Mouse (Mus musculus) kidney, adult 2 months (tissue): ENCODE results near the gene Haghl. TPM values are rescaled to one million over a fixed set of nuclear protein-coding genes. Genes with fewer than 3 reads are reported as not detected.

Source experiments
- DNase-seq: peaks from one replicate; pipeline ENCODE4 v3.0.0; 2021
- H3K27ac ChIP-seq: fragments of 200-500 bp; 2 replicates; pipeline ENCODE4 v1.5.1; 2012; ENCODE audit warnings: low read depth, low read length, control low read depth, inconsistent platforms; ENCODE audit not compliant: insufficient read depth
- H3K27me3 ChIP-seq: fragments of 200-500 bp; replicated peaks from 2 replicates; pipeline ENCODE4 v1.6.1; 2012; ENCODE audit warnings: mild to moderate bottlenecking, moderate library complexity, low read length, inconsistent platforms; ENCODE audit not compliant: control insufficient read depth, insufficient read depth
- H3K36me3 ChIP-seq: fragments of 200-500 bp; 2 replicates; pipeline ENCODE4 v1.6.1; 2012; ENCODE audit warnings: mild to moderate bottlenecking, moderate library complexity, low read length, inconsistent platforms; ENCODE audit not compliant: control insufficient read depth, insufficient read depth
- H3K4me1 ChIP-seq: fragments of 200-500 bp; 2 replicates; pipeline ENCODE4 v1.6.1; 2011; ENCODE audit warnings: low read length; ENCODE audit not compliant: control insufficient read depth, insufficient read depth
- H3K4me3 ChIP-seq: fragments of 200-500 bp; 2 replicates; pipeline ENCODE4 v1.5.1; 2011; ENCODE audit warnings: mild to moderate bottlenecking, low read depth, low read length, control low read depth; ENCODE audit not compliant: insufficient read depth
- CTCF ChIP-seq: fragments of 200-500 bp; conservative IDR thresholded peaks from 2 replicates; pipeline ENCODE4 v1.5.1; 2011; ENCODE audit warnings: low read depth, mild to moderate bottlenecking, control low read depth, low read length, moderate library complexity, mixed read lengths; ENCODE audit not compliant: insufficient read depth, insufficient read length
- POLR2A ChIP-seq: fragments of 200-500 bp; IDR thresholded peaks from one replicate; pipeline ENCODE4 v1.6.1; 2011; ENCODE audit warnings: low read depth, low read length, control low read depth
- WGBS: fragments of 180-500 bp; shearing (Covaris S2); methylation state at CpG from one replicate; pipeline ENCODE4 v1.1.7; 2018; 5-methylcytosine and 5-hydroxymethylcytosine counted together
- polyA plus RNA-seq: library from polyadenylated mRNA; depleted of rRNA; stranded (reverse); fragments of >200 nt; gene quantifications from 2 replicates; pipeline ENCODE4 v1.2.3, GENCODE M21; 2012

Haghl gene
- polyA plus RNA-seq, 1 experiment = 58.9 TPM

DNA sequence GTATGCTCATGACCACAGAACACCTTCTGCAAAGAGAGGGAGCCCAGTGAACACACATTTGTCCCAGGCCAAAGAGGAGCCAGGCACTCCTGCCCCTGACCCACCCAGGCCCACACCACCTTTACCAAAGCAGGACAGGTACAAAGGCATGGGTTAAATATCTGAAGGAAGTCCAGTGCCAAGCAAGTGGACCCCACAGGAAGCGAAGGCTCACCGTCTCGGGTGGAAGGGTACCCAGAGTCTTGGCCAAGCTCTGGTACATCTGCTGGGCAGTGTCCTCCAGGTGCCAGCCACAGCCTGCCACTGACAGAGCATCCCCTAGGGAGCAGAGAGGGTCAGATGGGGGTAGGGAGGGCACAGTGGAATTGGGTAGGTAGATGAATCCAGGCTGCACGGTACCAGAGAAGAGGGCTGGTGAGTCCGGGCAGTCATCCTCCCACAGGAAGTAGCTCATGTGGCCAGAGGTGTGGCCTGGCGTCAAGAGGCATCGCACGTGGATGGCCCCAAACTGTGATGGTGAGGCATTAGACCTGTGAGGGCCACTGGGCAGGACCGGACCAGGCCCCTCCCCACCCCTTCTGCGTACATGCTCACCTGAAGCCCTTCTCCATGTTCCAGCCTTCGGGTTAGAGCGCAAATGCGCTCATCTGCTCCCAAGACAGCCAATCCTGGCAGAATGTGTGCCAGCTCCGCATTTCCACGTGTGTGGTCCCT lies 1.5 kb downstream of the Haghl start:
- TF ChIP-seq CTCF (no peak), POLR2A (no peak)
- no peaks in the 10 kb centered on the region for H3K36me3 ChIP-seq
- no peak overlapping the region for H3K4me3 ChIP-seq
- no peaks in the 10 kb centered on the region for H3K27me3 ChIP-seq
- no peak overlapping the region for H3K27ac ChIP-seq
- H3K4me1 ChIP-seq = no peaks in the 10 kb centered on the region
- no peak for DNase-seq
- WGBS = 70% methylated on average over 15 of the region's 15 CpGs

DNA sequence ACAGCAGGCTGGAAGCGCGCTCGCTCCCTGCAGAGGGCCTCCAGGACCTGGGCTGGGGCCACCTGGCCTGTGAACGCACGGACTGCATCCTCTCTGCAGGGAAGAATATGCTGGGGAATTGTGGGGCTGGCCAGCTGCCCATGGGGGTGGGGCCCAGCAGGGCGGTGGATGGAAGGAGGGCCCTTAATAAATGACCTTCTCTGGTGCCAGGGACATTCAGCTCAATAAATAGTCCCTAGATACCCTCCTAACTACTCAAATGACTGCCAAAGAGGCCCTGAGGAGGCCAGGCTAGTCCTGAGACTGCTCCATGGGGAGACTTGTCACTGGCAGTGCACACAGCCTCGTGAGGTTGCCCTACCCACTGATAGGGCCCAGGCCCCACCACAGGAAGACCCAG lies 2.4 kb downstream of the Haghl start:
- WGBS = 55% methylated on average over 7 of the region's 7 CpGs
- no peaks in the 10 kb centered on the region for H3K36me3 ChIP-seq
- H3K4me3 ChIP-seq = no peak overlapping the region
- peak; percentile 55 for DNase-seq
- H3K27me3 ChIP-seq = no peaks in the 10 kb centered on the region
- TF ChIP-seq POLR2A = no peak
- no peak for TF ChIP-seq CTCF
- no peaks in the 10 kb centered on the region for H3K4me1 ChIP-seq
- no peak overlapping the region for H3K27ac ChIP-seq

DNA sequence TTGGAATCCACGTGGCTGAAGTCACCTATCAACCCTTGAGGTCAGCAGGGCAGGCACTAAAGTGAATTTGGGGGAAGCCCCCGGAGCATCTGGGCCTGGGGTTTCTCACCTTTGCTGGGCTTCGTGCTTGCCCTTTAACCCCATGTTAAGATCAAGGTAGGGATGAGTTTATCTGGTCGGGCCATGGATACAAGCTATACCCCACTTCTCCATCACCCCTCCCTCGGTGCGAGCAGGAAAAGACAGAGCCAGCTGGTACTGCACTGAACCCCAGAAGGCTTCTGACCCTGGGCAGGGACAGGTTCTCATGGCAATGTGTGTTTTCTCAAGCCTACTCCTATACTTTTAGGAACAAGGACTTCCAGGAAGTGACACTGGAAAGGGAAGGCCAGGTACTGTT lies 4.1 kb downstream of the Haghl start:
- H3K27ac ChIP-seq = no peak overlapping the region
- H3K4me3 ChIP-seq = no peak overlapping the region
- no peaks in the 10 kb centered on the region for H3K27me3 ChIP-seq
- no peak for DNase-seq
- H3K36me3 ChIP-seq = no peaks in the 10 kb centered on the region
- no peaks in the 10 kb centered on the region for H3K4me1 ChIP-seq
- WGBS = 70% methylated on average over 6 of the region's 6 CpGs
- TF ChIP-seq POLR2A (no peak), CTCF (no peak)

- no peaks in the 10 kb centered on the region for H3K27me3 ChIP-seq
- 96% methylated on average over 5 of the region's 5 CpGs for WGBS
- TF ChIP-seq POLR2A (no peak), CTCF (no peak)
- DNase-seq = no peak
- H3K36me3 ChIP-seq = no peaks in the 10 kb centered on the region
- H3K27ac ChIP-seq = no peak overlapping the region
- H3K4me1 ChIP-seq = peaks cover 4% of the 10 kb centered on the region; the same call in 1 of the 2 replicates
- H3K4me3 ChIP-seq = no peak overlapping the region
These were observed 7.5 kb downstream of the Haghl start for GRCm38 (mm10) chr17:25777948-25778347.

- TF ChIP-seq POLR2A (no peak), CTCF (no peak)
- no peak overlapping the region for H3K27ac ChIP-seq
- DNase-seq = peak; percentile 69
- H3K4me3 ChIP-seq = no peak overlapping the region
- no peaks in the 10 kb centered on the region for H3K27me3 ChIP-seq
- H3K4me1 ChIP-seq = peaks cover 4% of the 10 kb centered on the region; the same call in 1 of the 2 replicates
- H3K36me3 ChIP-seq = no peaks in the 10 kb centered on the region
- WGBS = 43% methylated on average over 10 of the region's 10 CpGs
These were observed 10.0 kb downstream of the Haghl start for GRCm38 (mm10) chr17:25775318-25776062.

- Histone ChIP-seq H3K27me3 (no peaks in the 10 kb centered on the region), H3K4me3 (peak within 1 kb of the TSS; percentile 72), H3K27ac (peak within 1 kb of the TSS; percentile 63), H3K36me3 (no peaks in the 10 kb centered on the region), H3K4me1 (peaks cover 4% of the 10 kb centered on the region; the same call in 1 of the 2 replicates)
- peak; percentile 96 for TF ChIP-seq CTCF
- peak; percentile 65 for TF ChIP-seq POLR2A
- peak; percentile 98 for DNase-seq
- WGBS = under 1% methylated on average over 37 of the region's 37 CpGs
These were observed 11.8 kb downstream of the Haghl start, which contains the start of gene Narfl for GRCm38 (mm10) chr17:25773549-25774120. Gene Narfl (plus strand): TSS chr17:25773776.

DNA sequence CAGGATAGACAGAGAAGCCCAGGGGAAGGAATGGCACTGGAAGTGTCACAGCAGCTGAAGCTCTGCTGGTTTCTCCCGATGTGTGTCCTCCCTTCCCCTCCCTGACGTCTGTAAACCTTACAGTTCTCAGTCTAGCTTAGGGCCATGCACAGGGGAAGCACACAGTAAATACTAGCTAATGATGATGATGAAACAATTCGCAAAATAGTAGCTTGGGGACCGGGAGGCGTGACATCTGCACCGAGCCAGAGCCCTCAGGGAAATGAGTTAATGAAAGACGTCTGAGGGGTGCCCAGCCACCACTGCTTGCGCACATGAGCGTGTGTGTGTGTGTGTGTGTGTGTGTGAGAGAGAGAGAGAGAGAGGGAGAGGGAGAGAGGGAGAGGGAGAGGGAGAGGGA lies 16.1 kb downstream of the Haghl start:
- no peak overlapping the region for H3K27ac ChIP-seq
- DNase-seq = no peak
- H3K4me3 ChIP-seq = no peak overlapping the region
- no peaks in the 10 kb centered on the region for H3K27me3 ChIP-seq
- 0 out of 2 replicates have a peak, but pooled peaks cover 3% of the 10 kb centered on the region for H3K4me1 ChIP-seq
- WGBS = 45% methylated on average over 9 of the region's 9 CpGs
- TF ChIP-seq CTCF (no peak), POLR2A (no peak)
- H3K36me3 ChIP-seq = no peaks in the 10 kb centered on the region
